Mouse (Mus musculus) adrenal gland, postnatal 10 days (tissue): ENCODE results near the gene Gm10100. TPM values are rescaled to one million over a fixed set of nuclear protein-coding genes. Genes with fewer than 3 reads are reported as not detected.
"Not testable (repeated sequence)": the region's sequence is repeated elsewhere in the genome, so short reads cannot be mapped to it uniquely, and the experiment has no call there.

Experiments
- DNase-seq: peaks from one replicate; pipeline ENCODE4 v3.0.0; 2021; ENCODE audit warnings: mixed read lengths
- total RNA-seq, 2 experiments: library from RNA; stranded (reverse); gene quantifications; 2 replicates each; pipeline ENCODE4 v1.2.3; 2021

Gm10100 gene
- total RNA-seq, 2 experiments from 2014 or later: not detected

DNA sequence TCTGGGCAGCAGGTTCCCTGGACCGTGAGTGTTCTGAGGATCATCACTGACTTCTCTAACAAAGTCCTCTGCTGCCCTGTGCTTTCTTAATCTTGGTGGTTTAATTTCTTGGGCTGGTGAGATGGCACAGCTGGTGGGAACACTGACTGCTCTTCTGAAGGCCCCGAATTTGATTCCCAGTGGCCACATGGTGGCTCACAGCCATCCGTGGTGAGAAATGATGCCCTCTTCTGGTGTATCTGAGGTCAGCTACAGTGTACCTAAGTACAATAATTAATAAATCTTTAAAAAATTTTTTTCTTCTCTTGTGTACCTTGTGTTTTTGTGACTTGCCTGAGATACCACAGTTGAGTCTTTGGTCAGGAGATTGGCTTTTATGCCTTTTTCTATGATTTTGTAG lies 26.0 kb downstream of the Gm10100 start:
- not testable (repeated sequence) for DNase-seq

DNA sequence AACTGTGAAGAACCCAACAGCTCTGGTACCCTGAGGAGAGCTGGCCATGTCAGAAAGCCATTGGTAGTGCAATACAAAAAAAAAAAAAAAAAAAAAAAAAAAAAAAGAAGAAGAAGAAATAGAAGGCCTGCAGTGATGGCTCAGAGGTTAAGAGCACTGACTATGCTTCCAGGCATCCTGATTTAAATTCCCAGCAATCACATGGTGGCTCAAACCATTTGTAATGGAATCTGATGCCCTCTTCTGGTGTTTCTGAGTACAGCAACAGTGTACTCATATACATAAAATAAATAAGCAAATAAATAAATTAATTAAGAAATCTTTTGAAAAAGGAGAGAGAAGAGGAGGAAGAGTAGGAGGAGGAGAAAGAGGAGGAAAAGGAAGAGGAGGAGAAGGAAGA lies 27.2 kb downstream of the Gm10100 start:
- no peak for DNase-seq

DNA sequence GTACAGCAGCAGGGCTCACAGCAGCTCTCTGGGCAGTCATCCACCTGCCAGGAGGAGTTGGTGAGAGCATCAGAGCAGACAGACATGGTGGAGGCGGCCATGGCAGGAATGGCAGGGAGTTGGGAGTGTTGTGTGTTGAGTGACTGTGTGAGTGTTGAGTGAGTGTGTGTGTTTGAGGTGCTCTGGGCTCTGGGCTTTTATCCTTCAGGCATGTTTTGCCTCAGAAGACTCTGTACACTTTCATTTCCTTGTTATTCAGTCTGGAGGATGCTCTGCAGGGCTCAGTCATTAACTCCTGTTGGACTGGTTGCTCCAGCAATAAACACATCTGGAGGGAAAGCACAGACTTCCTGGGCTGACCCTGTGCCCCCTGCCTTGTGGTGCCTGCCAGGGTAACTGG lies 33.3 kb downstream of the Gm10100 start, which contains the start of gene Gm3233:
Gene Gm3233 (minus strand): TSS at position 101 of the 400 bp plus-strand sequence.
- not testable (repeated sequence) for DNase-seq

DNA sequence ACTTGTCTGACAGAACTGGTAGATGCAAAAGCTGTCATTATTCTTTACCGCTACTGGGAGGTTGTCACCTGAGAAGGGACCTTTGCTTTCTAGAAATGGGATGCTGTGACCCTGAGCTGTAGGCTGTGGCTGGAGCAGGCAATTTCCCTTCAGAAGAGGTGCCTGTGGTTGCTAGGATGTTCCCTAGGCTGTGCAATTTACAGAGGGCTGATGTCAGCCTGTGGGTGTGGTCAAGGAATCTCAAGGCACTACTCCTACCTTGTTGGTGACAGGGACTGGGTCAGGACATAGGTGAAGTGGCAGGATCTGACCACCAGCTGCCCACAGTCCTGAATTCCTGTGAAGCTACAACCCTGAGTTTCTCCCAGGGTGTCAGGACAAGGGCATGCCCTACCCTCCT lies 43.4 kb downstream of the Gm10100 start:
- DNase-seq: no peak

DNA sequence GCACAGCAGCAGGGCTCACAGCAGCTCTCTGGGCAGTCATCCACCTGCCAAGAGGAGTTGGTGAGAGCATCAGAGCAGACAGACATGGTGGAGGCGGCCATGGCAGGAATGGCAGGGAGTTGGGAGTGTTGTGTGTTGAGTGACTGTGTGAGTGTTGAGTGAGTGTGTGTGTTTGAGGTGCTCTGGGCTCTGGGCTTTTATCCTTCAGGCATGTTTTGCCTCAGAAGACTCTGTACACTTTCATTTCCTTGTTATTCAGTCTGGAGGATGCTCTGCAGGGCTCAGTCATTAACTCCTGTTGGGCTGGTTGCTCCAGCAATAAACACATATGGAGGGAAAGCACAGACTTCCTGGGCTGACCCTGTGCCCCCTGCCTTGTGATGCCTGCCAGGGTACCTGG lies 44.9 kb downstream of the Gm10100 start, which contains the start of gene Gm3238:
Gene Gm3238 (minus strand): TSS at position 101 of the 400 bp plus-strand sequence.
- DNase-seq: not testable (repeated sequence)

DNA sequence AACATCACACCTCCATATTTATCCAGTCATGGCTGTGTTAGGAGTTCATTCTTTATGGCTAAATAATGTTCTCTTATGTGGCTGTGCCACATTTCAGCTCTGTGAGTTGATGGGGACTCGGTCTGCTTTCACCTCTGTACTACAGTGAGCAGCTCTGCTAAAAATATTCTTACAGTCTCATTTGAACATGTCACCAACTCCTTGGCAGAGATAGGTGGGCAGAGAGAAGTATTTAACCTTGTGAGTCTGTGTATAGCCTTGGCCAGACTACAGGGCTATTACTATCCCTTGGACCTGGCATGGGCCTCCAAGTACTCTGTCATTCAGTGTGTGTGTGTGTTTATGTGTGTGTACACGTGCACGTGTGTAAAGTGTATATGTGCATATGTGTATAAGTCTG lies 45.9 kb downstream of the Gm10100 start:
- DNase-seq: not testable (repeated sequence)

Other genes starting within 250 kb of the Gm10100 start
- 10 to 100 TPM; 17.6 to 19.4 TPM for gene Fam207a, start 210.7 kb upstream of the Gm10100 start, total RNA-seq
- 1 to 10 TPM; 8.1 to 9.2 TPM for gene Itgb2, start 196.2 kb upstream of the Gm10100 start, total RNA-seq
- gene Pttg1ip, start 144.8 kb upstream of the Gm10100 start, total RNA-seq: 100 to 1,000 TPM; 160 to 178 TPM
- gene Sumo3, start 120.4 kb upstream of the Gm10100 start, total RNA-seq: 100 to 1,000 TPM; 119 to 125 TPM
- 10 to 100 TPM; 22.3 to 30.4 TPM for gene Gm49325, start 120.3 kb upstream of the Gm10100 start, total RNA-seq
- 10 to 100 TPM; 44.4 to 46.1 TPM for gene Ube2g2, start 104.2 kb upstream of the Gm10100 start, total RNA-seq
- under 1 TPM; 0.27 to 0.64 TPM for gene Tspear, start 39.9 kb upstream of the Gm10100 start, total RNA-seq
- gene Gm19402, start 35.7 kb upstream of the Gm10100 start, total RNA-seq: not detected
- not detected for gene Gm9508, start 29.3 kb upstream of the Gm10100 start, total RNA-seq
- not detected for gene Gm10272, start 19.9 kb upstream of the Gm10100 start, total RNA-seq
- gene Gm10024, start 15.0 kb upstream of the Gm10100 start, total RNA-seq: not detected
- not detected for gene Gm10142, start 10.7 kb upstream of the Gm10100 start, total RNA-seq
- not detected for gene Krtap12-1, start 5.9 kb upstream of the Gm10100 start, total RNA-seq
- not detected for gene Gm18596, start 16.2 kb downstream of the Gm10100 start, total RNA-seq
- gene Gm9736, start 24.9 kb downstream of the Gm10100 start, total RNA-seq: not detected
- gene Gm3233, start 33.2 kb downstream of the Gm10100 start, total RNA-seq: not detected
- gene Gm3238, start 44.8 kb downstream of the Gm10100 start, total RNA-seq: not detected
- not detected for gene Gm7138, start 50.5 kb downstream of the Gm10100 start, total RNA-seq
- not detected for gene Gm3250, start 56.1 kb downstream of the Gm10100 start, total RNA-seq
- gene Gm7137, start 61.7 kb downstream of the Gm10100 start, total RNA-seq: not detected
- not detected for gene Gm9639, start 68.6 kb downstream of the Gm10100 start, total RNA-seq
- not detected for gene Gm19668, start 72.6 kb downstream of the Gm10100 start, total RNA-seq
- gene Gm9507, start 85.4 kb downstream of the Gm10100 start, total RNA-seq: not detected
- gene Gm2696, start 88.2 kb downstream of the Gm10100 start, total RNA-seq: not detected
- gene Krtap10-4, start 100.6 kb downstream of the Gm10100 start, total RNA-seq: not detected
- not detected for gene Krtap10-10, start 109.5 kb downstream of the Gm10100 start, total RNA-seq
- not detected for gene Gm36176, start 120.3 kb downstream of the Gm10100 start, total RNA-seq
- gene Gm10318, start 126.4 kb downstream of the Gm10100 start, total RNA-seq: not detected
- not detected for gene Gm3285, start 135.5 kb downstream of the Gm10100 start, total RNA-seq
- 10 to 100 TPM; 12.1 to 16.7 TPM for gene Lrrc3, start 176.1 kb downstream of the Gm10100 start, total RNA-seq
- gene Trpm2, start 244.1 kb downstream of the Gm10100 start, total RNA-seq: 1 to 10 TPM; 2.3 to 2.8 TPM